Mouse (Mus musculus): ENCODE measurements around the gene Ehmt1. TPM values are rescaled to one million over a fixed set of nuclear protein-coding genes. Genes with fewer than 3 reads are reported as not detected.

Ehmt1 gene
- total RNA-seq, 2 experiments from 2014 or later: 46.7 to 49.8 TPM

- peak; percentile 28 to 34 for DNase-seq (ENCODE audit: low spot score in 2 of 2)
Measured at GRCm38 (mm10) chr2:24807036-24807435, 112.4 kb downstream of the Ehmt1 start.

GRCm38 (mm10) chr2:24806143-24806542 lies 113.3 kb downstream of the Ehmt1 start:
- peak; percentile 9 to 40 for DNase-seq (ENCODE audit: low spot score in 2 of 2)

GRCm38 (mm10) chr2:24805621-24806020 lies 113.8 kb downstream of the Ehmt1 start:
- no peak for DNase-seq (ENCODE audit: low spot score in 2 of 2)

- no peak for DNase-seq (ENCODE audit: low spot score in 2 of 2)
Measured at GRCm38 (mm10) chr2:24796833-24797457, 122.5 kb downstream of the Ehmt1 start.

- DNase-seq (ENCODE audit: low spot score in 2 of 2): no peak
Measured at GRCm38 (mm10) chr2:24787250-24787649, 132.2 kb downstream of the Ehmt1 start.

GRCm38 (mm10) chr2:24781253-24781652 lies 138.2 kb downstream of the Ehmt1 start:
- DNase-seq (ENCODE audit: low spot score in 2 of 2): no peak

GRCm38 (mm10) chr2:24776831-24777230 lies 142.6 kb downstream of the Ehmt1 start:
- no peak for DNase-seq (ENCODE audit: low spot score in 2 of 2)

- no peak for DNase-seq (ENCODE audit: low spot score in 2 of 2)
Measured at GRCm38 (mm10) chr2:24775951-24776587, 143.3 kb downstream of the Ehmt1 start.

GRCm38 (mm10) chr2:24774832-24775231 lies 144.6 kb downstream of the Ehmt1 start:
- DNase-seq (ENCODE audit: low spot score in 2 of 2): peak; percentile 28 to 53

- DNase-seq (ENCODE audit: low spot score in 2 of 2): no peak
Measured at GRCm38 (mm10) chr2:24770861-24771260, 148.6 kb downstream of the Ehmt1 start.

GRCm38 (mm10) chr2:24763115-24763557 lies 156.3 kb downstream of the Ehmt1 start, which contains the start of gene Cacna1b:
TSS of gene Cacna1b (minus strand) at chr2:24763152.
- DNase-seq (ENCODE audit: low spot score in 2 of 2): peak; percentile 95

- peak; percentile 38 to 74 for DNase-seq (ENCODE audit: low spot score in 2 of 2)
Measured at GRCm38 (mm10) chr2:24762446-24762960, 156.9 kb downstream of the Ehmt1 start.

- DNase-seq (ENCODE audit: low spot score in 2 of 2): peak; percentile 61 to 75
Measured at GRCm38 (mm10) chr2:24761923-24762445, 157.4 kb downstream of the Ehmt1 start.

GRCm38 (mm10) chr2:24755276-24755675 lies 164.1 kb downstream of the Ehmt1 start:
- peak; percentile 62 to 73 for DNase-seq (ENCODE audit: low spot score in 2 of 2)

GRCm38 (mm10) chr2:24752599-24752998 lies 166.8 kb downstream of the Ehmt1 start:
- DNase-seq (ENCODE audit: low spot score in 2 of 2): no peak

- no peak for DNase-seq (ENCODE audit: low spot score in 2 of 2)
Measured at GRCm38 (mm10) chr2:24750051-24750450, 169.4 kb downstream of the Ehmt1 start.

- DNase-seq (ENCODE audit: low spot score in 2 of 2): no peak
Measured at GRCm38 (mm10) chr2:24747878-24748277, 171.5 kb downstream of the Ehmt1 start.

Small RNA genes lying within 50 kb of the gene (microRNA-seq; reads per million reads assigned to microRNA genes)
- gene Gm22875: 0 reads per million in 2 experiments

Other genes with a start within 250 kb of the Ehmt1 start
- gene Cacna1b, start 156.5 kb downstream of the Ehmt1 start, total RNA-seq (2021): 10 to 100 TPM; 75.6 to 83.3 TPM
- gene Arrdc1, start 15.6 kb upstream of the Ehmt1 start, total RNA-seq (2021): 10 to 100 TPM; 14.1 to 15.3 TPM
- gene Zmynd19, start 30.2 kb upstream of the Ehmt1 start, total RNA-seq (2021): 10 to 100 TPM; 40.0 to 41.6 TPM
- 10 to 100 TPM; 24.8 to 32.6 TPM for gene Dph7, start 42.8 kb upstream of the Ehmt1 start, total RNA-seq (2021)
- 10 to 100 TPM; 77.8 to 85.6 TPM for gene Mrpl41, start 55.5 kb upstream of the Ehmt1 start, total RNA-seq (2021)
- 10 to 100 TPM; 15.6 to 19.5 TPM for gene Pnpla7, start 56.4 kb upstream of the Ehmt1 start, total RNA-seq (2021)
- gene Nsmf, start 134.7 kb upstream of the Ehmt1 start, total RNA-seq (2021): 100 to 1,000 TPM; 435 to 452 TPM
- gene Entpd8, start 160.7 kb upstream of the Ehmt1 start, total RNA-seq (2021): not detected
- gene Noxa1, start 175.5 kb upstream of the Ehmt1 start, total RNA-seq (2021): not detected